Mouse (Mus musculus) midbrain, embryonic 15.5 days (tissue): ENCODE measurements around the gene Nfs1. TPM values are rescaled to one million over a fixed set of nuclear protein-coding genes. Genes with fewer than 3 reads are reported as not detected.

Experiments
- ATAC-seq: fragments of 200-750 bp; cut with Nextera tagmentation; replicated peaks from 2 replicates; pipeline ENCODE4 v1.8.0; 2017; ENCODE audit warnings: moderate TSS enrichment
- H3K27ac ChIP-seq: fragments of 300-500 bp; sonication (generic); 2 replicates; pipeline ENCODE4 v1.5.1; 2015; ENCODE audit warnings: mild to moderate bottlenecking, inconsistent platforms
- H3K27me3 ChIP-seq: fragments of 300-500 bp; sonication (generic); replicated peaks from 2 replicates; pipeline ENCODE4 v1.6.1; 2015; ENCODE audit warnings: inconsistent platforms
- H3K36me3 ChIP-seq: fragments of 300-500 bp; sonication (generic); replicated peaks from 2 replicates; pipeline ENCODE4 v1.6.1; 2015; ENCODE audit warnings: inconsistent platforms
- H3K4me1 ChIP-seq: fragments of 300-500 bp; sonication (generic); 2 replicates; pipeline ENCODE4 v1.6.1; 2015; ENCODE audit warnings: inconsistent platforms
- H3K4me2 ChIP-seq: fragments of 300-500 bp; sonication (generic); 2 replicates; pipeline ENCODE4 v1.6.1; 2015; ENCODE audit warnings: inconsistent platforms, mild to moderate bottlenecking, moderate library complexity
- H3K4me3 ChIP-seq: fragments of 300-500 bp; sonication (generic); 2 replicates; pipeline ENCODE4 v1.5.1; 2015; ENCODE audit warnings: mild to moderate bottlenecking, inconsistent platforms
- H3K9ac ChIP-seq: fragments of 300-500 bp; sonication (generic); 2 replicates; pipeline ENCODE4 v1.6.1; 2015; ENCODE audit warnings: mild to moderate bottlenecking, inconsistent platforms
- H3K9me3 ChIP-seq: fragments of 300-500 bp; sonication (generic); 2 replicates; pipeline ENCODE4 v1.6.1; 2016; ENCODE audit warnings: inconsistent platforms
- WGBS: fragments of 180-500 bp; shearing (Covaris S2); methylation state at CpG from one replicate; pipeline ENCODE4 v1.1.7; 2015; ENCODE audit warnings: mixed read lengths; 5-methylcytosine and 5-hydroxymethylcytosine counted together
- polyA plus RNA-seq: library from polyadenylated mRNA; unstranded; fragments of >200 nt; fragmentation: Nextera tagmentation; extraction: Ambion mirVana; gene quantifications from 2 replicates; pipeline ENCODE4 v1.2.1, GENCODE M21; 2015

The Nfs1 gene
- polyA plus RNA-seq, 1 experiment from 2014 or later, result 35.8 TPM

DNA sequence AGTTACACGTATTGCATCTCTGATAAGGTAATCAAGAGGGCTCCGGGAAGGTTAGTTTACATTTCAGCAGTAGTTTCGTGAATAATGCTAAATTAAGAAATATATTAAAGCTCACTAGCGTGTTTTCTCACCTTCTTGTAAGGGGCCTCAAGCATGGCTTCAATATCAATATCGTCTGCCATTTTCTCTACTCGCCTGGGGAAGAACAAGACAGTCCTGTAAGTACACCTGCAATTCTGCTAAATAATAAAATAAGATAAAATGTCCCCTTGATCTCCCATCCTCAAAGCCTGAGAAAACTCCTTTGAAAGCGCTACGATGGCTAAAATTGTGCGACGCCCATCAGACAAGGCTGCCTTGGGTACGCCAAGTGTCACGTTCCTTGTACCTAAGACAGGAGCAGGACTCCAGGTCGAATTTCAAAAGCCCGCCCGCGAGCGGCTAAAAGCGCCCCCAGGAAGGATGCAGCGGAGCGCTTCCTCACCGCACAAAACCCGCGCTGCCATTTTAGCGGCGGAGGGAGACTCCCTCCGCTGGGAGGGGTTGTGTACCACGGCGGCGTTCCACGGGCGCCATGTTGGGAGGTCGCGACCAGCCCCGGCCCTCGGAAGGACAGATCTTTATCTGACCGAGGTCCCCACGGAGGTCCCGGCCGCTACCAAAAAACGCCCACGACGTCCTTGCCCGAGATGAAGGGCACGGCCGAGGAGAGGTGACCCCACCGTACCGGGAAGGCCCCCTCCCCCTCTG is 35.2 kb upstream of the Nfs1 start:
- Histone ChIP-seq H3K27me3 (no peaks in the 10 kb centered on the region), H3K27ac (peak overlapping the region; percentile 94), H3K9me3 (no peaks in the 10 kb centered on the region), H3K36me3 (peaks cover 10% of the 10 kb centered on the region), H3K9ac (peak overlapping the region; percentile 99), H3K4me3 (peak overlapping the region; percentile 93), H3K4me2 (peak overlapping the region; percentile 68), H3K4me1 (peaks cover 36% of the 10 kb centered on the region)
- ATAC-seq, result peak; percentile 51
- 1% methylated on average over 45 of the region's 47 CpGs for WGBS

DNA sequence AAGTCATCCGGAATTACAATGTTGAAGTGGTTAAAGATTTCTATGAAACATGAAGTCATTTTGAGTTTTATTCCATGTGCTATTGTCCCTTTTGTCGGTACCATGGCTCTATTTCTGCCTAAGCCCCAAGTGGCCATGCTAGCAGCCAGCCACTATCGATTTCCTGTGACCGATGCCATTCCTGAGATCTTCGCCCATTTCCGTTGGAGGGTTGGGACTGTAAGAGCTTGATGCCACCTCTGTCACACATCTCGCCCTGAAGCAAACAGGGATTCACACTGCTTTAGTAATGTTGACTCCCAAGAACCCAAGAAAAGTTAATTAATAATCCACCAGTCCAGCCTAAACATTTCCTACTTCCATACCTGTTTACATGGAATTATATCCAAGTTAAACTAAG is 33.7 kb upstream of the Nfs1 start:
- H3K36me3 ChIP-seq, result peaks cover 19% of the 10 kb centered on the region
- H3K27ac ChIP-seq, result no peak overlapping the region
- H3K4me2 ChIP-seq, result peak overlapping the region; percentile 68
- no peak overlapping the region for H3K9ac ChIP-seq
- H3K27me3 ChIP-seq, result no peaks in the 10 kb centered on the region
- no peaks in the 10 kb centered on the region for H3K9me3 ChIP-seq
- no peak for ATAC-seq
- 70% methylated on average over 7 of the region's 7 CpGs for whole genome bisulfite sequencing
- H3K4me1 ChIP-seq, result peaks cover 40% of the 10 kb centered on the region
- no peak overlapping the region; the same call in 1 of the 2 replicates for H3K4me3 ChIP-seq

DNA sequence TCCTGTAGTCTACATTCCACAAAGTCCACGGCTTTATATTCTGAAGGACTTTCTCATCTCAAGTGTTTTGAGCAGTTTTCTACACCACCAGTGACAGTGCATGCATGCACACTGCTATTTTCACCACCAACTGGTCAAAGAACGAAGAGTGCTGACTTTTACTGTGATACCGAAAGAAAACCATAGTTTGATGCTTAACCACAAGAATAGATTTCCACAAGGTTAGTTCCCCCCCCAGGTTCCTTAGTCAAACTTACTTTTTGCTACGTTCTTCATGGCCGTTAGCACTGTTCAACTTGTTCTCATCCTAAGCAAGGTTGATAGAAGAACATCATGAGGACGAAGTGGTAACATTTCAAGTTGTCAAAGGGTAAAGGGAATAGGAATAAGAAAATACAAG is 33.1 kb upstream of the Nfs1 start:
- ATAC-seq, result no peak
- Histone ChIP-seq H3K27me3 (no peaks in the 10 kb centered on the region), H3K4me1 (peaks cover 40% of the 10 kb centered on the region), H3K4me3 (no peak overlapping the region), H3K9me3 (no peaks in the 10 kb centered on the region), H3K9ac (no peak overlapping the region), H3K4me2 (no peak overlapping the region), H3K36me3 (peaks cover 23% of the 10 kb centered on the region), H3K27ac (no peak overlapping the region)
- WGBS, result 89% methylated on average over 6 of the region's 6 CpGs

DNA sequence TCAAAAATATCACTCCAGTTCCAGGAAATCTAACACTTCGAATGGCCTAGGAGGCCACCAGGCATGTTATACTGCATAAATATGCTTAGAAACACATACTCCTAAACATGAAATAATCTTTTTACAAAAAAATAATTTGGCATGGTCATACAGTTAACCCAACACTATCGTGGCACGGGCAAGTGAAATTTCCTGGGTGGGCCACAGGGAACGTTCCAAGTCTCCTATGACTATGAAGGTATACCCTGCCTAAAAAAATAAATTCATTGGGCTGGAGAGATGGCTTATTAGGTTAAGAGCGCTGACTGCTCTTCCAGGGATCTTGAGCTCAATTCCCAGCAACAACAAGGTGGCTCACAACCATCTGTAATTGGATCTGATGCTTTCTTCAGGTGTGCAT is 22.6 kb upstream of the Nfs1 start:
- WGBS, result 98% methylated on average over 5 of the region's 5 CpGs
- Histone ChIP-seq H3K27ac (no peak overlapping the region), H3K9me3 (no peaks in the 10 kb centered on the region), H3K4me2 (no peak overlapping the region), H3K4me3 (no peak overlapping the region), H3K9ac (no peak overlapping the region), H3K4me1 (no peaks in the 10 kb centered on the region), H3K36me3 (peaks cover 58% of the 10 kb centered on the region), H3K27me3 (no peaks in the 10 kb centered on the region)
- ATAC-seq, result no peak

DNA sequence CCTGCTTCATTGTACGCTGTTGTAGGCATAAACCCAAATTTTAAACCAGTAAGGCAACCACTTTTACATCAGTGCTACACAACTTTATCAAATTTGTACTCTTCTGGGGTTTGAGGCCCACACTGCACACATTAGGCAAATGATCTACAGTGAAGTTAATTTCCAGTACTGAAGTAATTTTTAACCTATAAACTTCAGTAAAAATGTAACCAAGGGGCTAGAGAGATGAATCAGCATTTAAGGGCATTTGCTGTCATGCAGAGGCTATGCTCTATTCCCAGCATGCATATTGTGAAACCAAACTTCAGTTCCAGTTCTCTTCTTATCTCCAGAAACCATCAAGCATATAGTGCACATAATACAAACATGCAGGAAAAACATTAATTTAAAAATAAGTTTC is 21.5 kb upstream of the Nfs1 start:
- Histone ChIP-seq H3K4me1 (no peaks in the 10 kb centered on the region), H3K4me2 (no peak overlapping the region), H3K9me3 (no peaks in the 10 kb centered on the region), H3K27me3 (no peaks in the 10 kb centered on the region), H3K27ac (no peak overlapping the region), H3K9ac (no peak overlapping the region), H3K4me3 (no peak overlapping the region), H3K36me3 (peaks cover 58% of the 10 kb centered on the region)
- 98% methylated on average over 1 of the region's 1 CpGs for WGBS
- no peak for ATAC-seq

DNA sequence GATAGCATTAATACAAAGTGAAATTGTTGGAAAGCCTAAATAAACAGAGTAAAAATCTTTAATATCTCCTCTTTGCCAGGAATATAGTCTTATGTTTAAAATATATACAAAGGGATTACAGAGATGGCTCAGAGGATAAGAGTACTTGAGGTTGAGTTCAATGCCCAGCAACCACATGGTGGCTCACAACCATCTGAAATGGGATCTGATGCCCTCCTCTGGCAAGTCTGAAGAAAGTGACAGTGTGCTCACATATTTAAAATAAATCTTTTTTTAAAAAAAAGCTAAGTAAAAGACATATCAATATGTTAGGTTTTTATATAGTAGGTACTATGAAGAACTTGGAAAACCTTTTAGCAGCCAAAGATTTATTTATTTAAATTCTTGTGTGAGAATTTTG is 7.6 kb upstream of the Nfs1 start:
- no peak overlapping the region for H3K4me2 ChIP-seq
- H3K27me3 ChIP-seq, result no peaks in the 10 kb centered on the region
- H3K9ac ChIP-seq, result no peak overlapping the region
- H3K9me3 ChIP-seq, result no peaks in the 10 kb centered on the region
- peaks cover 49% of the 10 kb centered on the region for H3K36me3 ChIP-seq
- no peaks in the 10 kb centered on the region for H3K4me1 ChIP-seq
- ATAC-seq, result no peak
- H3K4me3 ChIP-seq, result no peak overlapping the region
- H3K27ac ChIP-seq, result no peak overlapping the region

DNA sequence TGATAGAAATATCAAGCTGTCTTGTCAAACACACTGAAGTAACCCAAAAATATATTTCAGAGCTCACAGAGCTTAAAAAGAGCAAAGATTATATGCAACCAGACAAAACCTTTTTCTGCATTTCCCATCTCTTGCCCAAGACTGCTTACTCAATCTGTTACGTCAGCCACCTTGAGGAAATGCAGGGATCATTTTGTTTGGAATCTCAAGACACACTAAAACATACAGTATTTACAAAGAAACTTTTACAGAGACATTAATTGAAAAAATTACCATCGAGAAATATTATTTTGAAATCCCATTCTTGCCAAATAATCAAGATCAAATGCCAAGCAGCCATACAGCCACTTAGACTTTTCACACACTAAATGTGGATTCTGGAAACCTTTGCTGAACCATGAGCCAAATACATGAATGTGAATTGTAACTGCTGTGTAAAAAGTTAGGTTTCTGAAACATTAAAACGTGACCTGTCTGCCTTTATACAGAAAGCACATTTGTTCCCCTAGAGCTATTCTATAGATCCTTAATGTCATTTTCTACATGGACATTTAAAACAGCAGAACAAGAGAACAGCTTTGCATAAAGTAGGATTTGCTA is 3.4 kb upstream of the Nfs1 start:
- Histone ChIP-seq H3K36me3 (peaks cover 36% of the 10 kb centered on the region), H3K27me3 (no peaks in the 10 kb centered on the region), H3K27ac (no peak overlapping the region), H3K4me3 (no peak overlapping the region), H3K4me1 (peaks cover 19% of the 10 kb centered on the region), H3K9me3 (no peaks in the 10 kb centered on the region), H3K4me2 (no peak overlapping the region), H3K9ac (no peak overlapping the region)
- no peak for ATAC-seq
- WGBS, result 90% methylated on average over 3 of the region's 3 CpGs

DNA sequence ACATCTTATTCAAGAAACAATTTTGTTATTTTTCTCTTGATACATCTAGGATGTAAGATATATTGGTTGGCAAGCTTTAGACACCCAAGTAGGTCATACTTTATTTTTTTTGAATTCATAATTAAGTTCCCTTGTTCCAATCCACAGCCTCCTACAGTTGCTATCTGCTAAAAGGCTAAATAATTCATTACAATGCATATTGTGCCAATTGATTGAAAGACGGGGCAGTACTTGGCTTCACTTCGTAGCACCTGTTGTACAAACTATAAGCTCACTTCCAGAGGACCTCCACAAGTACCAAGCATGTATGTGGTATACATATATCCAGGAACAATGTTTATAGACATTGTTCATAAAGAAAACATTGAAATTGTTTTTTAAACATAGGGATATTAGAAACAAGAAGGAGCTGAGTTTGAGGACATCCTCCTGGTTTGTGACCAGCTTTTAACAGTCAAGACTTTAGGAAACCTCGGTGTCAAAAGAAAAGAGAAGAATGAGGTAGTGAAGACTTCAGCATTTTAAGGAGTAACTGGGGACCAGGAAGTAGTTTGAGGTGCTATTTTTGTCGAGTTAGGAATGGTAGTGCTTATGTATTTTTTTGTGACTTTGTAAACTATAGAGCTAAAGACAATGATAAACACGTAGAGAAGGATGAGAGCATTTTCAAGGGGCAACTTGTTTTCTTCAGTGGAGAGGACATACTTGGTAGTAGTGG is 2.4 kb upstream of the Nfs1 start:
- H3K27ac ChIP-seq, result no peak overlapping the region
- H3K4me1 ChIP-seq, result peaks cover 19% of the 10 kb centered on the region
- no peak overlapping the region for H3K4me2 ChIP-seq
- H3K4me3 ChIP-seq, result no peak overlapping the region
- no peak overlapping the region for H3K9ac ChIP-seq
- no peaks in the 10 kb centered on the region for H3K9me3 ChIP-seq
- no peaks in the 10 kb centered on the region for H3K27me3 ChIP-seq
- WGBS, result 62% methylated on average over 5 of the region's 5 CpGs
- H3K36me3 ChIP-seq, result peaks cover 36% of the 10 kb centered on the region
- ATAC-seq, result no peak

DNA sequence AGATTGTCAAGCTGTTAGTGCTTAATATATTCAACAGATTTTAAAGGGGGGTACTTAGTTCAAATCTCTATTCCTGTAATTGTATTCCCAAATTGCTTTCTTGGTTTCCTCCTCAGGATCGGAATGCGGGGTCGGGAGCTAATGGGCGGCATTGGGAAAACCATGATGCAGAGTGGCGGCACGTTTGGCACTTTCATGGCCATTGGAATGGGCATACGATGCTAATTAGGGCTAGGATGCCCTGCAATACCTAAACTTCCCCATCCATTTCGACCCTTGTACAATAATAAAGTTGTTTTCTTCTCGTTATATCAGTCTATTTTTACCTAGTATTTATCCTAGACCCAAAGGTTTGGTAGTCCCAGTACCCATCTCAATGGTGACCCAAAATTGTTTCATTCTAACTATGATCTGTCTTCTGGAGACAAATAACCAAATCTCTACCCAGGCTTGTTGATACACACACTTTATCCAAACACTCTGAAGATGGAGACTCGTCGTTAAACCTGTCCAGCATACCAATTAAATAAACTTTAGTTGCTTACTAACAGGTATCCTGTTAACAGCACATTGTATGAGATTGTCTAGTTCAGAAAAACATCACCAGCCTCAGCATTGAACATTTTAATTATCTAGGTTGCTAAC is 1.6 kb upstream of the Nfs1 start:
- Histone ChIP-seq H3K27me3 (no peaks in the 10 kb centered on the region), H3K4me1 (peaks cover 19% of the 10 kb centered on the region), H3K9me3 (no peaks in the 10 kb centered on the region), H3K4me3 (no peak overlapping the region), H3K36me3 (peaks cover 36% of the 10 kb centered on the region), H3K9ac (no peak overlapping the region), H3K27ac (no peak overlapping the region), H3K4me2 (peak overlapping the region; percentile 72)
- 66% methylated on average over 11 of the region's 11 CpGs for WGBS
- ATAC-seq, result no peak

DNA sequence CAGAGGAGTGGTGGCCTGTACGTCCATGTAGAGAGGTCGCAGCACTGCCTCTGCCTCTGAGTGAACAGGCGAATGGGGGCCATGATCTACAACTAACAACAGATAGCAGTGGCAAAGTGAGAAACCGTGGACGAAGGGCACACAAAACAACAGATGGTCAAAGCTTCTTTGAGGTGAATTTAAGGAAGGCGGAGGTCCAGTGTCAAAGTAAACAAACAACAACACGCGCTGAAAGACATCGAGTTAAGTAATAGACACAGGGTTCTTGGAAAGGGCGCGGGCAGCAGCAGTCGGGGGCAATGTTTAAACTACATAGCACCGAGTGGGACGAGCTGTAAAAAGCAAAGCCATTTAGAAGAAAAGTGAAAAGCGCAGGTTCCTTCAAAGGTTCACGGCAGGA is 619 bp downstream of the Nfs1 start:
- Histone ChIP-seq H3K4me1 (peaks cover 19% of the 10 kb centered on the region), H3K36me3 (peaks cover 20% of the 10 kb centered on the region), H3K9ac (peak overlapping the region; percentile 76), H3K27me3 (no peaks in the 10 kb centered on the region), H3K9me3 (no peaks in the 10 kb centered on the region), H3K4me2 (peak overlapping the region; percentile 72), H3K4me3 (peak overlapping the region; percentile 82), H3K27ac (peak overlapping the region; percentile 92)
- 2% methylated on average over 16 of the region's 16 CpGs for WGBS
- ATAC-seq, result no peak

DNA sequence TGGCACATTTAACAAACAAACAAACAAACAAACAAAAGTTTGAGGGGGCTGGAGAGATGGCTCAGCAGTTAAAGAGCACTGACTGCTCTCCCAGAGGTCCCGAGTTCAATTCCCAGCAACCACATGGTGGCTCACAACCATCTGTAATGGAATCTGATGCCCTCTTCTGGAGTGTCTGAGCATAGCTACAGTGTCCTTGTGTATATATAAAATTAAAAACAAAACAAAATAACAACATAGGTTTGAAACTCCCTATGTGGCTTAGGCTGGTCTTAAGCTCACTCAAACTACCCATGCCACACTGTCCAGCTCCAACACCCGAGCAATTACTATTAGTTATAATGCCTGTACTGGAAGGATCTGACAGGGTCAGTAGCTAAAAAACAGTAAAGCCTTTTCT is 1.2 kb downstream of the Nfs1 start:
- no peaks in the 10 kb centered on the region for H3K9me3 ChIP-seq
- H3K27me3 ChIP-seq, result no peaks in the 10 kb centered on the region
- WGBS, result 77% methylated on average over 2 of the region's 2 CpGs
- peak overlapping the region; percentile 82 for H3K4me3 ChIP-seq
- peaks cover 19% of the 10 kb centered on the region for H3K4me1 ChIP-seq
- no peak for ATAC-seq
- peak overlapping the region; percentile 76; the same call in 1 of the 2 replicates for H3K9ac ChIP-seq
- peaks cover 15% of the 10 kb centered on the region for H3K36me3 ChIP-seq
- peak overlapping the region; percentile 92; the same call in 1 of the 2 replicates for H3K27ac ChIP-seq
- H3K4me2 ChIP-seq, result peak overlapping the region; percentile 72

DNA sequence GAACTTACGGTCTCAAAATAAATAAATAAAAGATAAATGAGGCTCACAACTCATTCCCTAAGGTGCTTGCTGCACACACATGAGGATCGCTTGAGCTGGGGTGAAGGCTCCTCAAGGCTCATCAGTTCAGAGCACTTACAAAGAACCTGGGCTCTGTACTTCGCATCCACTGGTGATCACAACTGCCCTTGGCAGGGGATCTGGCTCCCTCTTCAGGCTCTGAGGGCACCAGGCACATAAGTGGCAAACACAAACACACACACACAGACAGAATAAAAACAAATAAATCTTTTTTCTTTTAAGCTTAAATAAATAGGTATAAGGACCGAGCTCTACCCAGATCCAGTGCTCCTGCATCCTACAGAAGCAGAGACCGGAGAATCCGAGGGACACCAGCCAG is 8.3 kb downstream of the Nfs1 start:
- Histone ChIP-seq H3K36me3 (peaks cover 11% of the 10 kb centered on the region; the same call in 1 of the 2 replicates), H3K27ac (no peak overlapping the region), H3K27me3 (no peaks in the 10 kb centered on the region), H3K4me1 (no peaks in the 10 kb centered on the region), H3K4me3 (no peak overlapping the region), H3K4me2 (no peak overlapping the region), H3K9ac (no peak overlapping the region), H3K9me3 (no peaks in the 10 kb centered on the region)
- ATAC-seq, result no peak
- WGBS, result 91% methylated on average over 6 of the region's 6 CpGs
